Mouse (Mus musculus): ENCODE data around the gene Prm2.

Gene Prm2

DNA sequence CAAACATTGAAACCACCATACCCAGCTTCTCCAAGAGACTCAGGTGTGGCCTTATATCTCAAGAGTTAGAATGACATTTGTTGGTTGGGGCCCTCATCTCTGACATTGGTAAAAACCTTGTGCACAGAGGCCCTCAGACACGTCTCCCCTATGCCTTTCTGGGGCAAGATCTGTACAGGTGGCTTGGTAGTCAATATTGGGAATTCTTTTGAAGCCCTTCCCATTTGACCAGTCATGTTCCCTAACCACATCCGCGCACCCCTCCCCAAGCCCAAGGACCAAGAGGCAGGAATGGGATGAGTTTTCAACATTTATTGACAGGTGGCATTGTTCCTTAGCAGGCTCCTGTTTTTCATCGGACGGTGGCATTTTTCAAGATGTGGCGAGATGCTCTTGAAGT lies at the start of gene Prm2:
TSS of gene Prm2 (minus strand) at position 101 of the 400 bp plus-strand sequence.
- DNase-seq (ENCODE audit: low read depth in 1 of 2, low spot score in 2 of 2), result no peak

GRCm38 (mm10) chr16:10844319-10844670 lies 48.4 kb upstream of the Prm2 start:
- no peak for DNase-seq (ENCODE audit: low read depth in 1 of 2, low spot score in 2 of 2)

DNA sequence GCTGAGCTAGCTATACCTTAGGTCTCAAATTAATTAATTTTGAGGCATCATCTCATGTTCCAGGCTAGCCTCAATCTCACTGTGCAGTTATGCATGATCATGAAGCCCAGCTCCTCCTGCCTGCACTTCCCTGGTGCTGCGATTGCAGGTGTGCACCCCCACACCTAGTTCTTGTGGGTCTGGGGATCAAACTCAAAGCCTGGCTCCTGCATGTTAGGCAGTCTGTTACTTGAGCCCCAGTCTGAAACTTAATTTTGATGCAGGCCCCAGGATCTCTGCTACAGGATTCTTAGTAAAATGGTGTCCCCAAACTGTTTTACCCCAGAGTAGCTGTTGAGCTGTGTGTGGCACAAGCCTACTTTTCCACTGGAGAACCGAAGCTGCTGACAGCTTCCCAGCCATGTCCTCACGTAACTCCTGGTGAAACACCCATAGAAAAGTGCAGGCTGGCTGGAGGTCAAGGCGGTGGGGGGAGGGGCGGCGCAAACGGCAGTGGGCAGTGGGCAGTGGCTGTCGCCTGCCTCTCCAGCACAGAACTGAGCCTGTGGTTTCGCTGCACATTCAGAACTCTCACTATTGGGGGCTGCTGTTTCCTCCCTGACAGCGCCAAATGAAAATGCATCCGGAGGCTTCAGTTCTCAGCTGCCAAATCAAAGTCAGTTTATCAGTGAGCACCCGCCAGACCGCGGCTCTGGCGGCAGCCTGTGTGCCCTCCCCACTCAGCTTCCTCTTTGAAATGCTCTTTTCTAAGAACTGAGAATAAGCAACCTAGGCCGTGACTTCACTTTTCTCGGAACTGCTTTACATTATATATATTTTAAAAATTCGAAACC lies 47.8 kb upstream of the Prm2 start:
- DNase-seq (ENCODE audit: low read depth in 1 of 2, low spot score in 2 of 2), result peak; percentile 20 to 24

DNA sequence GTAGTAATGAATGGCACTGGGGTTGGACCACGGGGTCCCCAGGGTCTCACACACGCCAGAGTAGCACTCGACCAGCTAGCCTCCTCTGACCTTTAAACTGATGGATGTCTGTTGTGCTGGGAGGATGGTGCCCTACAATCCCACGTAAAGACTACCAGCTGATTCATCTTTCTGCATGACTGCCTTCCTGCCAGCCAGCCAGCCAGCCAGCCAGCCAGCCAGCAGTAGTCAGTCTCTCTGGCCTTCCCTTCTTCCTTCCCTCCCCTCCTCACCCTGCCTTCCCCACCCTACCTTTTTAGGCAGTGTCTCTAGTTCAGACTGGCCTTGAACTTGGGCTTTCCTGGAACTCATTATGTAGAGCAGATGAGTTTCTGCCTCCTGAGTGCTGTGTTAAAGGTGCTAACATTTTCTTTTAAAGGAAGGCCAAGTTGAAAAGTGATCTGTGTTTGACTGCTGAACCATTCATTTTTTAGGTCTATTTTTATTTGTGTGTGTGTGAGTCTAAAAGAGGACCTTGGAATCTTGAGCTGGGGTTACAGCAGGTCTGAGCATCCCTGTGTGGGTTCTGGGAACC lies 46.4 kb upstream of the Prm2 start:
- DNase-seq (ENCODE audit: low read depth in 1 of 2, low spot score in 2 of 2), result no peak

DNA sequence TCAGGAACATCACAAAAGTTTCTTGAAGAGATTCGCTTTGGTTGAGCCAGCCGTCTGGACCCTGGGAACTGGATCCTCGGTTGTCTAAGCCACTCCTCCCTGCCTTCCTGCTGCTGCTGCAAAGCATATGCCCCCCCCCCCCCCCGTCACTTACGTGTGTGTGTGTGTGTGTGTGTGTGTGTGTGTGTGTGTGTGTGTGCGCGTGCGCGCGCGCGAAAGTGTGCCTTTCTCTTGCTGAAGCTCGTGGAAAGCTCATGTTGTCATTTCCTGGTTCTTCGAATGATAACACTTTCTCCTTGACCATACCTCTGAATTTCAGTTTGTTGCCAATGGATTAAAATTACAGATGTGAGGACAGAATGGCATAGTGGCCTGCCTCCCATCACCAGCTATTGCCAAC lies 44.1 kb upstream of the Prm2 start:
- DNase-seq (ENCODE audit: low read depth in 1 of 2, low spot score in 2 of 2), result no peak

GRCm38 (mm10) chr16:10838487-10839245 lies 42.7 kb upstream of the Prm2 start:
- DNase-seq (ENCODE audit: low read depth in 1 of 2, low spot score in 2 of 2), result peak; percentile 45 to 59

DNA sequence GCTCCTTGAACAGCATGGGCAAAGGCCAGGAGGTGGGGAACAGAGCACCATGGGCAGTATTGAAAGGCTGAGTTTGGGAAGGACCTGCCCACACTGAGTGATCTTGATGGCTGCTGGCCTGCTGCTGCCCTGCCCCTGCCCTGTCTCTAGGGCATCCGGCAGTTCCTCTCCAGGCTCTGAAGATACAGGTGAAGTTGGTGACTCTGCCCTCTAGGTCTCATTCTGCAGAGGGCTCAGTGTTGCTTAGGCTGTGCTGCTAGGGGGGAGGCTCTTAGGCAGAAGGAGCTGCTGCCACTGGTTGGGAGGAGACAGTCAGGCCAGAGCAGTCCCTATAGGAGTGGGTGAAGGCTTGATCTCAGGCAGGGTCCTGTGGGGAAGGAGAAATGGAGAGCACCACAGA lies 42.0 kb upstream of the Prm2 start:
- DNase-seq (ENCODE audit: low read depth in 1 of 2, low spot score in 2 of 2), result no peak

DNA sequence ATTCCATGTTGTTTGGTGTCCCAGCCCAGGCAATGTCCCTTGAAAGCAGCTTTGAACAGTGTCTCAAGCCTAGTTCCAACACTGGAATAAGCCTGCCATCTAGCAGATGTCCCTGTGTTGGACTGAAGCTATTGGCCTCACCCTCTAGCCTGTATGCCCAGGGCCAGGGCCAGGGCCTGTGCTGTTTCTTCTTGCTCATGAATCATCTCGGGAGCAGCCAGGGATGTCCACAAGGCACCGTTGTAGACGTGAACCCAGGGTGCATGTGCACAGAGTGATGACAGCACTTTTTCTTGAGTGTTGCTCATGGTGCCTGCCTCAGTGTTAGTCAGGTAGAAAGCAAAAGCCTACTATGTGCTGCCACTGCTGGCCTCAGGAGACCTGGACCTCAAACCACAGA lies 41.3 kb upstream of the Prm2 start:
- DNase-seq (ENCODE audit: low read depth in 1 of 2, low spot score in 2 of 2), result no peak

DNA sequence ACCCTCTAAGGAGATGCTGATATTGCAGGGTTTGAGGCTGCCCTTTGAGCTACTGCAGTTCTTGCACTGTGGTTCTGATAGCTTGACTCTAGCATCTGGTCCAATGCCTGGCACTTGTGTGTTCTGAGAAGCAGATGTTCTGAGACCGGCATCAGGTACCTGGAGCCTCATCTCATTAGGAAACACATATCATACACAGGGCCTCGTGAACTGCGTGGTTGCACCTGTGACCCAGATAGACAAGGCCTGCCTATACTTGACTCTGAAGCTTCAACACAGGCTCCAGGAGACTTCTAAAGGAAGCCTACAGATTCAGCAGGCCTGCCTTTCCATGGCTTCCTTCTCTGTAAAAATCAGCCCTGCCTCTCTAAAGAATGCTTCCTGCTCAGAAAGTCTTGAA lies 40.5 kb upstream of the Prm2 start:
- DNase-seq (ENCODE audit: low read depth in 1 of 2, low spot score in 2 of 2), result no peak

DNA sequence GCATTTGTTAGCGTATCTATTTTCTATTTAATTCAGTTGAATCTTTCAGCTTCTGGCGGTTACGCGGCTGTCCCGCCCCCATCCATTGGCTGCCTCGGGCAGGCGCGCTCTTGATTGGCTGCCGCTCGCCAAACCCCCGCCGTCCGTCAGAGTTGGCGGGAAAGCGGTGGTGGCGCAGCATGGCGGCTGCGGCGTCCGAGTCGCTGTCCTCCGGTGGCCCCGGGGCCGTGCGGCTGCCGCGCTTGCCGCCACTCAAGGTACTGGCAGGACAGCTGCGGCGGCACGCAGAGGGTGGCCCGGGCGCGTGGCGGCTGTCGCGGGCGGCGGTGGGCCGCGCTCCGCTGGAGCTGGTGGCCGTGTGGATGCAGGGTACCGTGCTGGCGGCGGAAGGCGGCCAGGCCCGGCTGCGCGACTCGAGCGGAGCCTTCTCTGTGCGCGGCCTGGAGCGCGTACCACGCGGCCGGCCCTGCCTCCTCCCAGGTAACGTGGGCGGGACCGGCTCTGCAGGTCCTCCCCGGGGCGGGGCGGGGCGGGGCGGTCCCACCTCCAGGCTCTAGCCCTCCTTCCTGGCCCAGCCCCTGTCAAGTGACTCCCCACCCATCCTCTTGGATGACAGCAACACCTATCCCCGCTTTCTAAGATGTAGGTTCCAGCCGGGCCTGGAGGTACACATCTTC lies 39.1 kb upstream of the Prm2 start, which contains the start of gene Rmi2:
TSS of gene Rmi2 (plus strand) at position 149 of the 677 bp plus-strand sequence.
- peak; percentile 33 to 43 for DNase-seq (ENCODE audit: low read depth in 1 of 2, low spot score in 2 of 2)

- no peak for DNase-seq (ENCODE audit: low read depth in 1 of 2, low spot score in 2 of 2)
These were observed 38.6 kb upstream of the Prm2 start for GRCm38 (mm10) chr16:10834542-10834910.

- no peak for DNase-seq (ENCODE audit: low read depth in 1 of 2, low spot score in 2 of 2)
These were observed 32.5 kb upstream of the Prm2 start for GRCm38 (mm10) chr16:10828461-10828805.

DNA sequence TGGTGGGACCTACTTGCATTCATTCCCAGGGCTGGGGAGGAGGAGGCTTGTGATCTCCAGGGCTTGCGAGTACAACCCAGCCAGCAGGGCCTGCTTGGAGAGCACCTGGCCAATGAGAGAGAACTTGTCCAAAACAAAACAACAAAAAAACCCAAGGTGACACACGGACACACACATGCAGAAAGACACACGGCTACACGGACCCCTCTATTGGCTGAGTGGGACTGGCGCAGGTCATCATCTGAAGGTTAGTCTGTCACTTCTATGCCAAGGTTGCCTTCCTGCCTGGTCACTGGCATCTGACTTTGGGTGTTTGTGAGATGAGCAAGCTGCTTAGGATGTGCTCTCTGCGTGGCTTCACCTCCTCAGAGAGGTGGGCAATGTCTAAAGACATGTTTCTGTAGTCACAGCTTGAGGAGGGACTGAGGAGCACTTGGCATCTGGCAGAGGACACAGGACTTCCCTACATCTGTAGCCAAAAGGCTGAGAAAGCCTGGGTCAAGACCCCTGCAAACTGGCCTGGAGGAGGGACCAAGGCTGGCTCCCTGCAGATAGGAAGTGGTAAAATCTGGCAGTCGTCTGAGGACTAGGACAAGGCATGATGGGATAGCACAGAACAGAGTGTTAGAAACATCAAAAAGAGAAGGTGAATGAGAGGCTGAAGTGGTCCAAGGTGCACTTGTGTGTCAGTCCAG lies 32.0 kb upstream of the Prm2 start:
- DNase-seq (ENCODE audit: low read depth in 1 of 2, low spot score in 2 of 2), result no peak

GRCm38 (mm10) chr16:10827269-10827668 lies 31.3 kb upstream of the Prm2 start:
- DNase-seq (ENCODE audit: low read depth in 1 of 2, low spot score in 2 of 2), result no peak

- DNase-seq (ENCODE audit: low read depth in 1 of 2, low spot score in 2 of 2), result no peak
These were observed 29.9 kb upstream of the Prm2 start for GRCm38 (mm10) chr16:10825840-10826239.

DNA sequence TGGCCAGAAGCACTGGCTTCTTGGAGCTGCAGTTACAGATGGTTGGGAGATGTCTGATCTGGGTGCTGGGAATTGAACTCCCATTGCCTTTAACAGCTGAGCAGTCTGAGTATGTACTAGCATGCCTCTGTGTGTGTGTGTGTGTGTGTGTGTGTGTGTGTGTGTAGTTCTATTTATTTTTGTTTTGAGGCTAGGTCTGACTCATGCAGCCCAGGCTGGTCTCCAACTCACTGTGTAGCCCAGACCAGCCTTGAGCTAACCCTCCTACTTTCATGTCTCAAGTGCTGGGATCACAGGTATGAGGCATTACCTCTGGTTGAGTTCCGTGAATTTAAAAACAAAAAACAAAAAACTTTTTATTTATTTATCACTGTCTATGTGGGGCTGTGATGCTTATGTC lies 28.6 kb upstream of the Prm2 start:
- no peak for DNase-seq (ENCODE audit: low read depth in 1 of 2, low spot score in 2 of 2)

DNA sequence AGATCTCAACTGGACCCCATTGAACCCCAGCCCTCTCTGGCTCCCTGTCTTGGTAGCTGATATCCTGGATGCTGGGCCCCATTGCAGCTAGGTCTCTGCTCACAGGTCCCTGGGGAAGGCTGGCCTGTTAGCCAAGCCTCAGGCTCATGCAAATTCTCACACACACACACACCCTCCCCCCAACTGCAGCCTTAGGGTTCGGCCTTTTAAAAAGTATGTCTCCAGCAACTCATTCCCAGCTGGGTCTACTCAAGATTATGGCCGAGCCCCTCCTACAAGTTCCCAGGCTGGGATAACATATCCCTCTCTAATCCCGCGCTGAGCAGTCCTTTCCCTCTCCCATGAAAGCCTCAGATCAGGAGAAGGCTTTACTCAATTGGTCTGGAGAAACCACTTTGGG lies 25.5 kb upstream of the Prm2 start:
- DNase-seq (ENCODE audit: low read depth in 1 of 2, low spot score in 2 of 2), result no peak

- no peak for DNase-seq (ENCODE audit: low read depth in 1 of 2, low spot score in 2 of 2)
These were observed 24.0 kb upstream of the Prm2 start for GRCm38 (mm10) chr16:10819966-10820365.

DNA sequence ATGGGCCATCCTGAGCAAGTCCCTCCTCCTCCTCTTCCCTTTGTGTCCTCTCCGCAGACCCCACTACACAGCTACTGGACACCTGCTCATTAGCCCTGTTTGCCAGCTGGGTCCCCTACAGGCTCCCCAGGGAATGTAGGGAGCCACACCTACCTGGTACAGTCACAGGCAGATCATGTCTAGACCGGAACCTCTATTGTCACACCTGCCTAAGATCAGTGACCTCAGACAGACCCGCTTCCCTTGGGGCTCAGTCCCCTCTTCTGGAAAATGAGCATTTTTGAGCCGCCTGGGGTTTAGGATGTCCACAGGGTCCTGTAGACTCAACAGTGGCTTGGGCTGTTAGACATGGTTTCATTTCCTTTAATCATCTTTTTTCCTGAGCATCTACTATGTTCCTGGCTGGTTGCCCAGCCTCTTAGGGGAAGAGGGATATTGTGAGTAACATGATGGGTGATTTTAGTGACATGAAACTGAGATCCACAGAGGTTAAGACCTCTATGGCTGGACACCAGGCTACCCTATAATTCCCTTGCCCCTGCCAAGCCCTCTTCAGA lies 22.7 kb upstream of the Prm2 start:
- DNase-seq (ENCODE audit: low read depth in 1 of 2, low spot score in 2 of 2), result no peak

DNA sequence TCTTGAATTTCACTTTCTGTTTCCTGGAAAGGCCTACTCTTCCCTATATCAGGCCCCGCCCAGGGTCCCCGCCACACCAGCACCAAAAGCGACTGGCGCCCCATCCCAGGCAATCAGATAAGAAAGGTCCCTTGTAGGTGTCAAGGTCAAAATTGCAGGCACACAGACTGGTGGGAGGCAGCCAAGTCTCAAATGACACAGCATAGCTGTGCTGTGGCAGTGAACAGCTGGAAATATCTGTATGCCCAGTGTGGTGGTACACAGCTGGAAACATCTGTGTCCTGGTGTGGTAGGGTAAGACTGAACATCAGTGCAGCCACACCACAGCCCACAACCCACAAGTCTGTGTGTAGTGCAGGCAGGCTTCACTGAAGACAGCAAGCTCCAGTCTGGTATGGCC lies 18.9 kb upstream of the Prm2 start:
- DNase-seq (ENCODE audit: low read depth in 1 of 2, low spot score in 2 of 2), result no peak

DNA sequence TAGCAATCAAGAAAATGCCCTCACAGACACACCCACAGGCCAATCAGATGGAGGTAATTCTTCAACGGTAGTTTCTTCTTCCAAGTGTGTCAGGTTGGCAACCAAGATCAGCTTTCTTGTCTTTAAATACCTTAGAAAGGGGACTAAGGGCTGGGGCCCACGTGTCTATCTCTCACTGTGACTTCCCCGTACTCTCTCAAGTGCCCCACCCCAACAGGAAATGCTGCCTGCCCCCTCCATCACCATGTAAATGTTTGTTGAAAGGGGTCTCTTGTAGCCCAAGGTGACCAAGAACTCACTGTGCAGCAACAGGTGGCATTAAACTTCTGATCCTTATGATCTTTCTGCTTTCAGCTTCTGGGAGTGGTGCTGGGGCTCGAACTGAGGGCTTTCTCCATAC lies 17.8 kb upstream of the Prm2 start:
- DNase-seq (ENCODE audit: low read depth in 1 of 2, low spot score in 2 of 2), result no peak
